Mouse (Mus musculus): ENCODE results near the gene Cwc15. TPM values are rescaled to one million over a fixed set of nuclear protein-coding genes. Genes with fewer than 3 reads are reported as not detected.
"Not testable (repeated sequence)": the region's sequence is repeated elsewhere in the genome, so short reads cannot be mapped to it uniquely, and the experiment has no call there.

The Cwc15 gene
- total RNA-seq (2014; fragmentation: Nextera tagmentation) (161 and 192 TPM in 2 replicates), total RNA-seq (2017) (286 and 287 TPM in 2 replicates)

DNA sequence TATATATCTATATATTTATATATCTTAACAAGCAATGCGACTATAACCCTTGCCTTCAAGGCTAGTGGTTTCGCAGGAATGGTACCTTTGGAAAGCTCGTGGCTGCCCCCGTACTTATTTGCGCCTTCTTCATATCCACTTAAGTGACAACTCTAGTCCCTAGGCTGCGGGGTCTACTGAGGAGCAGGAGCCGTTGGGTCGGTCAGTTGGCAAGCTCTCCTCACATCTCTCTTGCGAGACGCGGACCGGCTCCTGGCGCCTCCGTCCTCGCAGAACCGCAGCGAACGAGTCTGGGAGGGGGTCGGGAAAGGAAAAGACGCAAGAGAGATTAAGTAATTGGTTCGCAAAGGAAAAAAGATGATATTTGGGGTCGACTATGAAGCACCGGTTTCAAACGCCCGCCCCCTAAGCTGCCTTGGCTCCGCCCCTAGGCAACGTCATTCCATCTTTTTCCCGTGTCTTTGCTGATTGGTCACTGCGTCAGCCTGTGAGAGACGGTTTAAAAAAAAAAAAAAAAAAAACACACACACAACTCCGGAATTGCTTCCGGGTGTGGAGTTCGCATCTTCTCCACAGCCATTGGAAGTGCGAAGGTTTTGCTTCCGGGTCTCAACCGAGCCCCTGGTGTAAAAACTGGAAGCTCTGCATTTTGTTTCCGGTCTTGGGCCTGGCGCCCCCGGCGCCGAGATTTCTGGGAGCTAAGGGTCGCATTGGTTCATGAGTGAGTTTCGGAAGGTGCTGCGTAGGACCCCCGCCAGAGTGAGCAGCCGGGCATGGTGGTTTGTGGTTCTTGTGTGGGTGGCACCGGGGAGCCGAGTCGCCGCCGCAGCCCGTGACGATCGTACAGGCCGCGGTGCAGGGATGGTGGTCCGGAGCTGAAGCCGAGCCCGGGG is at the start of gene Cwc15, which contains the start of gene Kdm4d:
Gene Cwc15, plus strand, starts transcription at position 595 of the 893 bp plus-strand sequence.
Gene Kdm4d, minus strand, starts transcription at position 460 of the 893 bp plus-strand sequence.
- ATAC-seq (replicated peaks; ENCODE audit: low FRiP score, low TSS enrichment, poor library complexity, severe bottlenecking): peak; percentile 97

DNA sequence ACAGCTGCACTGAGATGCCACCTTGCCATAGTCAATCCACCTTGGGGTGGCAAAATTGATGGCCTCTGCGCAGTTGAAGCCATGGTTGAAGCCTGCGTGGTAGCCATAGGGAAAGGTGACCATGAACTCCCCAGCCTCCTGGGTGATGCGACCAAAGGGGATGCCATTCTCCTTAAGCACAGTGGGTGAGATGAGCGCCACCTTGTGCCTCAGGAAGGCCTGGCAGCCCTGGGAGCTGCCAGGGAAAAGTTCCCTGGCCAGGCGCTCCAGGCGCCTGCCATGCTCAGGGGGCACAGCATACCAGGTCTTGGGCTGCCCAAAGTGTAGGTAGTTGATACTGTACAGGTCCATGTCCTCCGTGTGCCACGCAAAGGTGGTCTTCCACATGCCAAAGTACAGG is 49.3 kb upstream of the Cwc15 start:
- peak; percentile 83 for ATAC-seq (replicated peaks; ENCODE audit: low FRiP score, low TSS enrichment, poor library complexity, severe bottlenecking)

DNA sequence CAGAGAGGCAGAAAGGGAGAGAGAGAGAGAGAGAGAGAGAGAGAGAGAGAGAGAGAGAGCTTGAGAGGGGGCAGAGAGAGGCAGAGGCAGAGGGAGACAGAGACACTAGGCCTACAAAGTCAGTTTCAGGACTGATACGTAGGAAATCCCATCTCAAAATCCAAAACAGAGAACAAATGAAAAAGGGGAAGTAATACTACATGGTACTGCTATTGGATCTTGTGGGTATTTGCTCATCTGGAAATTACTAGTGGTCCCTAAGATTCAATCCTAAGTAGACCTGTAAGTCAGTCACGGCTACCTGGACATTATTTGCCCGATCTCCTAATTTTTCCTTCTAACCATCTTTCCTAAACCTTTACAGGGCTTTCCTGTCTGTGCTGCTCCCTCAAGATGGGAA is 44.1 kb upstream of the Cwc15 start:
- no peak for ATAC-seq (replicated peaks; ENCODE audit: low FRiP score, low TSS enrichment, poor library complexity, severe bottlenecking)

DNA sequence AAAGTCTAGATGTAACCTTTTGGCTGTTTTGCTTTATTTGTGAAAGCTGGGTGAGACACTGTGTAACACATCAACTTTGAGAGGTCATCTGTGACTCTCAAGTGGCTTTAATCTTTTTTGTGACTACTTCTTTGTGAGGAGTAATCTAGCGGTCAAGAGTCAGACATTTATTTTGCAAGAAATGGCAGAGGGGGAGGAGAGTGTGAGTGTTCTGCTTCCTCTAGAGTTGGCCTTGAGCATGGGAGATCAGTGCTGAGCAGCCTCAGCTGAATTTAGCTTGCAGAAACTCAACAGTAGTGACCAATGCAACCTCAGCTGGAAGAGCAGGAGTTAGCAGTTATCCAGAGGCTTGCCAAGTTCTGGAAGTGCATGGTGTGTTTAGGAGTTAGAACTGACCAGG is 37.9 kb upstream of the Cwc15 start:
- not testable (repeated sequence) for ATAC-seq (replicated peaks; ENCODE audit: low FRiP score, low TSS enrichment, poor library complexity, severe bottlenecking)

DNA sequence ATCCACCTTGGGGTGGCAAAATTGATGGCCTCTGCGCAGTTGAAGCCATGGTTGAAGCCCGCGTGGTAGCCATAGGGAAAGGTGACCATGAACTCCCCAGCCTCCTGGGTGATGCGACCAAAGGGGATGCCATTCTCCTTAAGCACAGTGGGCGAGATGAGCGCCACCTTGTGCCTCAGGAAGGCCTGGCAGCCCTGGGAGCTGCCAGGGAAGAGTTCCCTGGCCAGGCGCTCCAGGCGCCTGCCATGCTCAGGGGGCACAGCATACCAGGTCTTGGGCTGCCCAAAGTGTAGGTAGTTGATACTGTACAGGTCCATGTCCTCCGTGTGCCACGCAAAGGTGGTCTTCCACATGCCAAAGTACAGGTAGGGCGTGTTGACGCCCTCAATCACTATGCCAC is 36.7 kb upstream of the Cwc15 start:
- ATAC-seq (replicated peaks; ENCODE audit: low FRiP score, low TSS enrichment, poor library complexity, severe bottlenecking): peak; percentile 86

DNA sequence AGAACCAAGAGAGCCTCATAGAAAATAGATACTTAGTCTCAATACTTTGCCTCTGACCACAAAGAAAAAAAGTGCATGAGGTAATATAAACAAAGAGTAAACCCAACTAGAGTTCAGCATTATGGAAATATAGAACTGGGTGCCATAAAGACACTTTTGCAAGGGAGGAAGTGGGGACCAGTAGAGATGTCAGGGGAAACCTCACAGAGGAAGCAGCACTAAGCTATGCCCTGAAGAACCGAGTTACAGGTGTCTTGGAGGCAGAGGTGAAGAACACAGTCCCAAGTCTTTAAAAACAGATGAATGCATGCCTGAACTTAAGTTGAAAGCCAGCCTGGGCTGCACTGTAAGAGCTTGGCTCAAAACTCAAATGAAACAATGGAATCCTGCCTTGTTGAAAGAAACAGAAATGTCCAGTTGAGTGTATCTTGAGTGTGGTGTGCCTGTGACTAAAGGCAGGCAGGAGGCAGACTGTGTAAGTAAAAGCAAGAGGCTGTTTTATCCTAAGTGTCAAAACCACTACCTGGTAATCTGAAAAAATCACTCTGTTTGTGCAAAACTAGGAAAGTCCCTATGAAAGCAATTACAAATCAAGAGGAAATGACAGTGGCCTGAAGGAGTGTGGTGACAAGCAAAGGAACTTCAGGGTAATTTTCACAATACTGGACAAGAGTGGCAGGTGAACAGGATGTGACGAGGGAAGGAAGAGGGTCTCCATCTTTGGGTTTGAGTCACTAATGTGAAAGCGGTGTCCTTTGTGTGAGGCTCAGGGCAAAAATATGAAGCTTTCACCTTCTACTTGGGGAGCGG is 1.3 kb upstream of the Cwc15 start:
- ATAC-seq (replicated peaks; ENCODE audit: low FRiP score, low TSS enrichment, poor library complexity, severe bottlenecking): no peak

DNA sequence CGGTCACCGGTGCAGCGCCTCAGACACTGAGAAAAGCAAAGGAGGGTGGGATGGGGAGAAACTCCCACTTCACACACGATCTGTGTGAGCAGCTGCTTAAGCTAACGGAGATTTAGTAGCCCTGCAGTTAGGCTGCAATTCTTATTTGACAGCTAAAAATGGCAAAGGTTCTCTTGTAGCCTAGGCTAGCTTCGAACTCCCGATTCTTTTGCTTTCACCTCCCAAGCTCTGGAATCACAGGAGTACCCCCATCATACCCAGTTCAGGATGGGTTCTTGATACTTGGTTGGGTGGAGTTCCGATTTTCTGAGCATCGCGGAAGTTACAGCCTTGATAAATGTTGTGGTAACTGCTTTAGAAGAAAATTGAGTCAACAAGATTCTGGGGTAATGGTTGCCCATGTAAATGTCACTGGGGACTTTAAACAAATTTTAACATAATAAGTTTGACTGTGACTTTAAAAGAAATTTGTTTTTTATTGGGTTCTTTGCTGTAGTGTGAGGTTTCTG is 553 bp downstream of the Cwc15 start:
- no peak for ATAC-seq (replicated peaks; ENCODE audit: low FRiP score, low TSS enrichment, poor library complexity, severe bottlenecking)

DNA sequence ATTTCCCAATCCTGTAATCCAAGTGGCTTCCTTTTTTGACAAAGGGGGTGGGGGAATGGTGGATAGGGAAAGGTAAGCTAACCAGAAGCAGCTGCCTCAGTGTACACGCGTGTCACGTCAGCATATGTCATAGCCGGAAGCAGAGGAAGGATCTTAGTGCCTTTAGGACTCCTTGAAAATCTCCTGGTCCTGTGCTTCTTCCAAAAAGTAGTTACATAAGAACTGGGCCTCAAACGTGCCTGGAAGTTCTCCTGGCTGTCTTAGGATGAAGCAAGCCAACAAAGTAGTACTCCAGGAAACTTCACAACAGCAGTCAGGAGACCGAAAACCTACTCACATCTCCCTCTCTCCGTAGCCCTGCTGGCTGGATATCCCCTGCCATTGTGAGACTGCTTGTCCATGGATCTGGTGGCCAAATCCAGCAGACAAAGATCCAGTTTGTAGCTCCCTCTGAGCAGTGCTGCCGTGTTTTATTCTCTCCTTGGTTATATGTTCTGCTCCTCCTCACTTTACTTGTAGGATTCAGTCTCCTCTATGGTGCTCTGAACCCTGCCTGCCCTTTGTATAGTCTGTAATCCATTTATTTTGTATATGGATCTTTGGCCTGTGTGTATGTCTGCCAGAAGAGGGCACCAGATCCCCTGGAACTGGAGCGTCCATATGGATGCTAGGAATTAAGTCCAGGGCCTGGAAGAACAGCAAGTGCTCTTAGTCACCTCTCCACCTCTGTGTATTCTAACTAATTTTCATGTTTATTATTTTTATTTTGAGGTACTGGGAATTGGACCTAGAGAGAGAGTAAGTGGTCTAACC is 12.4 kb downstream of the Cwc15 start:
- ATAC-seq (replicated peaks; ENCODE audit: low FRiP score, low TSS enrichment, poor library complexity, severe bottlenecking): peak; percentile 49; the same call in 1 of the 2 replicates

DNA sequence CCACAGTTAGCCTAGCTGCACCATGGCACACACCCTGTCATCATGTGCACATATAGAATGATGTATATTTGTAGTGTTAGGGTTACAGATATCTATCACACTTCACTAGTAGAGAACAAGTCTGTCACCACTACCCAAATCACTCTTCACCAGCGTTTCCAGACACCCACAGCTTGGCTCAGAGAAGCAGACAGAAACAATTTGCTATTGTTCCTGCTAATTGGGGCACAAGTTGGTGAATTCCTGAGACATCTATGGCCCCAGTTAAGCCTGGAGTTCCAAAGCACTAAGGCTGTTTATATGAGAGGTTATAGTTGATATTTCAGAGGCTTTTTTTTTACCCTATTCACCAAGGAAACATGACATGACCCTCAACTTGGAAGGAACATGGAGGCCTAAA is 16.9 kb downstream of the Cwc15 start:
- ATAC-seq (replicated peaks; ENCODE audit: low FRiP score, low TSS enrichment, poor library complexity, severe bottlenecking): no peak

DNA sequence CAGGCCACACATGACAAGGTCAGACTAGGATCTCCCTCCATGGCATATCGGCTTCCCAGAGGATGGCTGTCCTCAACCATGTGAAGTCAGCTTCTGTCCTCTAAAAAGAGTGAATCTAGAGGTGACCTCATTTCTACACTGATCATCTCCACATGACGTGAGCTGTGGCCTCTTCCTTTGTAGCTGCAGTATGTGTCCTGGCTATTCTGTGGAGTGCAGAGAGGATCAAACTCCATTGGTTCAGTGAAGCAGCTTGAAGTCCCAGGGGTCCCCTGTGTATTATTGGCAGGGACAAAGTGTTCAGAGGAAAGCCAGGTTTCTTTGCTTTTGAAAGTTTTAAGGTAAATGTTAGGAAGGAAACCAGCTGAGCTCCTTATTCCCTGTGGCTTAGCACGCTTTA is 17.7 kb downstream of the Cwc15 start:
- ATAC-seq (replicated peaks; ENCODE audit: low FRiP score, low TSS enrichment, poor library complexity, severe bottlenecking): no peak

DNA sequence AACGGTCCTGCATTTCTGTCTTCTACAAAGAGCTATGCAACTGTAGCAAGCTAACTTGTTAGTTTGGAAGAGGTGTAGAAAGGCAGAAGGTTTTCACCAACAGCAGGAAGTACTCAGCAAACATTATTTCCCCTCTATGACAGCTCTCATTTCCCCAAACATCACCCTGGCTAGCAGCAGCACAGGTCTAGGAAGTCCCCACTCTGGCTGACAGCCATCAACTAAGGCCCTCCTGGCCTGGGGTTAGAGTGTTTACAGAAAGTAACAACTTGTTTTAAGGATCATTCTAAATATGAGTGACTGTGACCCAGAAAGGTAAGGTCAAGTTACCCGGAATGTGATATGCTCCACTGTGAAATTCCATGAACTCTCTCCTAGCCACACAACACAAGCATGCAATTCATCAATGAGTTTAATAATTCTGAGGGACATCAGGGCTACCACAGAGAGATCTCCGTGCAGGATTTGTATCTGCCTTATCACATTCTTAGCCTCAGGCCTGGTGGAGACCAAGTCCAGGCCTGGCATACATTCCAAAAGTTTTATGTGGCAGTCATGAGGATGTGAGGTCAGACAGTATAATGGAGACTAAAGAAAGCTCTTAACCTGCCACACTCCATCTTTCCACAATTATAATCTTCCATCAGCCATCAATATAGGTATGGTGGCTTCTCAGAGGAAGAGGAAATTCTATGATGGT is 20.7 kb downstream of the Cwc15 start:
- no peak for ATAC-seq (replicated peaks; ENCODE audit: low FRiP score, low TSS enrichment, poor library complexity, severe bottlenecking)

DNA sequence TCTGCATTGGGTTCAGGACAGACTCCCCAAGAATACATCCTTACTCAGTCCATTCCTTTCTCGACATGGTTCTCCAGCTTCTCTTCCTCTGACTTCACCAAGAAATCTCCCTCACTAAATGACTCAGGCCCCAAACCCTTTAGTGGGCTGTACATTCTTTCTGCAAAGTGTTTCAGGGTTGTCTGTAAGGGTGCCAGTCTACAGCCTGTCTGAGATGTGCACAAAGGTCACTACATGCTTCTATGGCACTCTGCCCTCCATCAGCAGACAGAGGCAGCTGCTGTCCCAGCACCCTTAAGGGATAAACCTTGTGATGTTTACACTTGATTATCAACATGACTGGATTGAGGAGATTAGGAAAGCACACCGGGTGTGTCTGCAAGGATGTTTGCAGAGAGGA is 21.3 kb downstream of the Cwc15 start:
- ATAC-seq (replicated peaks; ENCODE audit: low FRiP score, low TSS enrichment, poor library complexity, severe bottlenecking): no peak

DNA sequence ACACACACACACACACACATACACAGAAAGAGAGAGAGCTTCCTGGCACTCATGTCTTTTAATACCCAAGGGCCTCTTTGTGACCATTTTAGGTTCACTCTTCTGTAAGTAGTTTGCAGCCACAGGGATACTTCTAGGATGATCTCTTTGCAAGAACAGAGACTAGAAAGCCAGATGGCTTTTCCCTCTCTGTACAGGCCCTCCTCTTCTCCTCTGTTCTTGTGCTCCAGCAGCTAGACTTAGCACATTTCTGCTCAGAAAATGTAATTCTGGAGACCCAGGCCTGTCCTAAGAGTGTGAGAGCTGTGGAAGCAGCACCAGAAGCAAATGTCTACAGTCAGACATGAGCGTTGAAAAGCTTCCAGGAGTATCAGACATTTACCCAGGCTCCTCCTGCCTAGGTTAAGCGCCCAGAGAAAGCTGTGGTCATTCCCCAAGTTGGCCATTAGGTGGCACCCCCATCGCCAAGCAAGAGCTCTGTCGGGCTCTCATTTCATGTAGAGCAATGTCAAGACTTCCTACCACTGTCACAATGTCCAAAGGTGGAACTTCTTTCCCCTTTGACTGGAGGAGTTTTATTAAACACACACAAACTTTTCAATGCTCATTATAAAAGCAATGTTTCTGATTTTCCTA is 23.1 kb downstream of the Cwc15 start:
- peak; percentile 96 for ATAC-seq (replicated peaks; ENCODE audit: low FRiP score, low TSS enrichment, poor library complexity, severe bottlenecking)

DNA sequence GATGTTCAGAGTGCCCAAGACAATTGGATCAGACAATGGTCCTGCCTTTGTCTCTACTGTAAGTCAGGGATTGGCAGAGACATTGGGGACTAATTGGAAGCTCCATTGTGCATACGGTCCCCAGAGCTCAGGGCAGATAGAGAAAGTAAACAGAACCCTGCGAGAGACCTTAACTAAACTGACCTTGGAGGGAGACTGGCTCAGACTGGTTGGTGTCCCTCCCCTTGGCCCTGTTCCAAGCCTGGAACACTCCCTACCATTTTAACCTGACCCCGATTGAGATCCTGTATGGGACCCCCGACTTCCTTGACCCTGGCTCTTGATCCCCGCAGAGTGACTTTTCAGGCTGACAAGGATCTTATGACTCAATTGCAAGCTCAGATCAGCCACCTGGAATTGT is 29.6 kb downstream of the Cwc15 start:
- no peak for ATAC-seq (replicated peaks; ENCODE audit: low FRiP score, low TSS enrichment, poor library complexity, severe bottlenecking)

DNA sequence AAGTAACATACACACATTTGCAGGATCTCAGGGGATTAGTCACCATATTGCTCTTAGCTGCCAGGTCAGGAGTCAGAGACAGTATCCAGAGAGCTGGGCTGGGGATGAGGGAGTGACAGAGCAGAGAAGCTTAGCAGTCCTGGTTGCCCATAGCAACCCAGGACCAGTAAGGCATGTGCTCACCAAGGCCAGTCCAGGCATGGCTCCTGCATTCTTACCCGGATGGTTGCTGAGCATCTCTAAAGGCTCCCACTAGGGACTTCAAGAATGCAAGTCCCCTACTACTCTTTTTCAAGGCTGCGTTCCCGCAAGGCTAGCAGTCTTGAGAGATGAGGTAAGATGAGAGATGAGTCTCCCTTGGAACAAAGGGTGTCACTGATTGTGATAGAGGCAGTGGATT is 31.9 kb downstream of the Cwc15 start:
- no peak for ATAC-seq (replicated peaks; ENCODE audit: low FRiP score, low TSS enrichment, poor library complexity, severe bottlenecking)

DNA sequence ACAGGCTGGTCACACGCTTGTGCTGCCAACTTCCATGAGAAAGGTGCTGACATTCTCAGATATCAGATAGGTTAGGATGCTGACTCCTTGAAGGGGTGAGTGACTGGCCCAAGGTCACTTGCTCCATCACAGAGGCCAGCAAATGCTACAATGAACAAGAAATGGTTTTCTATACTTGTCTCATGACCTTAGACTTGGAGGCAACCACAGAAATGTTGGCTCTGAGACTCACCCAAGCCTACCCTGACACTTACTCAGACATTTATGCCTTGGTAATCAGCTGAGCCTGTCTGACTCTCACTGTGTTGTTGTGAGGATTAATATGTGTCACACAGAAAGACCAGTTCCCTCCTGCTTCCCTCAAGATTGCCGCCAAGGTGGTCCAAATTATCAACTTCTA is 33.2 kb downstream of the Cwc15 start:
- no peak for ATAC-seq (replicated peaks; ENCODE audit: low FRiP score, low TSS enrichment, poor library complexity, severe bottlenecking)

DNA sequence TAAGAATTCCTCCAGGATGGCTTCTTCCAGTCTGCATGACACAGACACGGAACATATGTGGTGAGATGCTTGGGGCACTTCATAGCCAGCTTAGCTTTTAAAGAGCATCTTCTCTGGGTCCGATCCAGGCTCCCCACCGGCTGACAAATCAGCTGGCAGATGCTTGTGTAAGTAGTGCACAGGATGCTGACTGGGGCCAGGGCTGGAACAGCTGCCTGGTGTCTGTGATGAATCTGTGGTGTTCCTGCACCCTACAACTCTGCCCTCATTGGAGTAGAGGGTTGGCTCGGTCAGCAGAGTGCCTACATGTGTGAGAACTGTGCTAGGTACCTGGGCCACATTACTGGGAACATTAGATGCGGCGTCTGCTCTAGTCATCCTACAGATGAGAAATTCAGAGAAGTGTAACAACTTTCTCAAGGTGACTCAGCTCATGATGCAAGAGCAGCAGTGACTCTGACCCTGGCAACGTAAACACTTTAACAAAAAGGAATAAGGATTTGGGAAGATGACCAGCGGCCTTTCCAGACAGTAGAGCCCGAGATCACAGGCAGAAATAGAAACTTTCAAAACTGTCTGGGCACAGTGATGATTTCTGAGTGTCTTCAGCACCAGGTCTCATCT is 34.5 kb downstream of the Cwc15 start:
- no peak for ATAC-seq (replicated peaks; ENCODE audit: low FRiP score, low TSS enrichment, poor library complexity, severe bottlenecking)

Measured in megakaryocyte-erythroid progenitor cell, adult 5-6 weeks (primary cell).